Mouse (Mus musculus) limb, embryonic 12.5 days (tissue): ENCODE results near the gene Gng12. TPM values are rescaled to one million over a fixed set of nuclear protein-coding genes. Genes with fewer than 3 reads are reported as not detected.

Experiments
- ATAC-seq: fragments of 200-750 bp; cut with Nextera tagmentation; 2 replicates; pipeline ENCODE4 v1.8.0; 2017; ENCODE audit warnings: low read depth, moderate TSS enrichment; ENCODE audit not compliant: insufficient number of reproducible peaks, insufficient read depth, low FRiP score, low TSS enrichment
- H3K27ac ChIP-seq: fragments of 300-500 bp; sonication (generic); 2 replicates; pipeline ENCODE4 v1.5.1; 2016; ENCODE audit warnings: mild to moderate bottlenecking, moderate library complexity
- H3K27me3 ChIP-seq: fragments of 300-500 bp; sonication (generic); 2 replicates; pipeline ENCODE4 v1.6.1; 2016; ENCODE audit warnings: mild to moderate bottlenecking, moderate library complexity
- H3K36me3 ChIP-seq: fragments of 300-500 bp; sonication (generic); 2 replicates; pipeline ENCODE4 v1.6.1; 2016; ENCODE audit warnings: mild to moderate bottlenecking, moderate library complexity
- H3K4me1 ChIP-seq: fragments of 300-500 bp; sonication (generic); replicated peaks from 2 replicates; pipeline ENCODE4 v1.6.1; 2016
- H3K4me2 ChIP-seq: fragments of 300-500 bp; sonication (generic); 2 replicates; pipeline ENCODE4 v1.6.1; 2016; ENCODE audit warnings: mild to moderate bottlenecking, moderate library complexity
- H3K4me3 ChIP-seq: fragments of 300-500 bp; sonication (generic); replicated peaks from 2 replicates; pipeline ENCODE4 v1.5.1; 2016; ENCODE audit warnings: mild to moderate bottlenecking
- H3K9ac ChIP-seq: fragments of 300-500 bp; sonication (generic); replicated peaks from 2 replicates; pipeline ENCODE4 v1.6.1; 2016; ENCODE audit warnings: mild to moderate bottlenecking, moderate library complexity
- H3K9me3 ChIP-seq: fragments of 300-500 bp; sonication (generic); 2 replicates; pipeline ENCODE4 v1.6.1; 2016; ENCODE audit warnings: mild to moderate bottlenecking, moderate library complexity
- WGBS: fragments of 180-500 bp; shearing (Covaris S2); methylation state at CpG from one replicate; pipeline ENCODE4 v1.1.7; 2016; 5-methylcytosine and 5-hydroxymethylcytosine counted together
- polyA plus RNA-seq: library from polyadenylated mRNA; unstranded; fragments of >200 nt; fragmentation: Nextera tagmentation; extraction: Ambion mirVana; gene quantifications from 2 replicates; pipeline ENCODE4 v1.2.1, GENCODE M21; 2016

Gng12 gene
- polyA plus RNA-seq, 1 experiment from 2014 or later: 56.9 TPM

DNA sequence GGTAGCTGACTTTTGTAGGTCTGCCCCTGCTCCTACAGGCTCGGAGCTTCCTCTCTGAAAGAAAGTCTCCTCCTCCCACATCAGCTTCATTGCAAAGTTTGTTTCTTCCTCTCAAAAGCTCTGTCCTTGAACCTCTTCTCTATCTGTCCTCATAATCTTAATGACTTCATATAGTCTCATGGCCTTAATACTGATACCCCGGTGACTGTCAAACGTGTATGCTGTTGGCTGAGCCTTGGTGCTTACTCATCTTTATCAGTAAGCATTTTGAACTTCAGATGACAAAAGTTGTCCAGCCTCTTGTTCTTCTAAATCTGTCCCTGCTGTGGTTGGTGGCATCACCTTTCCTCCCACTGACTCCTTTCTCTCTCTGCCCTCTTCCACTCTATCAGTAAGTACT, 149.2 kb downstream of the Gng12 start:
- H3K9me3 ChIP-seq: no peaks in the 10 kb centered on the region
- 91% methylated on average over 3 of the region's 3 CpGs for WGBS

GRCm38 (mm10) chr6:67046937-67047336, 150.7 kb downstream of the Gng12 start:
- peaks cover 17% of the 10 kb centered on the region for H3K4me1 ChIP-seq
- H3K4me3 ChIP-seq: no peak overlapping the region
- no peak overlapping the region for H3K9ac ChIP-seq
- no peak for ATAC-seq
- no peak overlapping the region for H3K4me2 ChIP-seq
- no peaks in the 10 kb centered on the region for H3K9me3 ChIP-seq
- H3K27ac ChIP-seq: no peak overlapping the region
- no peaks in the 10 kb centered on the region for H3K36me3 ChIP-seq
- H3K27me3 ChIP-seq: no peaks in the 10 kb centered on the region
- 64% methylated on average over 3 of the region's 3 CpGs for WGBS

More for the DNA sequence above, 149.2 kb downstream of the Gng12 start:
- H3K27ac ChIP-seq: no peak overlapping the region
- no peak overlapping the region for H3K9ac ChIP-seq
- no peak overlapping the region for H3K4me3 ChIP-seq
- no peaks in the 10 kb centered on the region for H3K27me3 ChIP-seq
- H3K4me1 ChIP-seq: peaks cover 17% of the 10 kb centered on the region
- H3K4me2 ChIP-seq: no peak overlapping the region
- no peak for ATAC-seq
- no peaks in the 10 kb centered on the region for H3K36me3 ChIP-seq

- H3K27ac ChIP-seq: no peak overlapping the region
- H3K4me1 ChIP-seq: peaks cover 17% of the 10 kb centered on the region
- no peak overlapping the region for H3K9ac ChIP-seq
- H3K27me3 ChIP-seq: no peaks in the 10 kb centered on the region
- H3K36me3 ChIP-seq: no peaks in the 10 kb centered on the region
- no peak overlapping the region for H3K4me3 ChIP-seq
- 33% methylated on average over 3 of the region's 3 CpGs for WGBS
- no peaks in the 10 kb centered on the region for H3K9me3 ChIP-seq
- ATAC-seq: 0 out of 2 replicates have a peak, but pooled peaks have one; percentile 47
- no peak overlapping the region for H3K4me2 ChIP-seq
These were observed 152.0 kb downstream of the Gng12 start for GRCm38 (mm10) chr6:67048052-67048691.

DNA sequence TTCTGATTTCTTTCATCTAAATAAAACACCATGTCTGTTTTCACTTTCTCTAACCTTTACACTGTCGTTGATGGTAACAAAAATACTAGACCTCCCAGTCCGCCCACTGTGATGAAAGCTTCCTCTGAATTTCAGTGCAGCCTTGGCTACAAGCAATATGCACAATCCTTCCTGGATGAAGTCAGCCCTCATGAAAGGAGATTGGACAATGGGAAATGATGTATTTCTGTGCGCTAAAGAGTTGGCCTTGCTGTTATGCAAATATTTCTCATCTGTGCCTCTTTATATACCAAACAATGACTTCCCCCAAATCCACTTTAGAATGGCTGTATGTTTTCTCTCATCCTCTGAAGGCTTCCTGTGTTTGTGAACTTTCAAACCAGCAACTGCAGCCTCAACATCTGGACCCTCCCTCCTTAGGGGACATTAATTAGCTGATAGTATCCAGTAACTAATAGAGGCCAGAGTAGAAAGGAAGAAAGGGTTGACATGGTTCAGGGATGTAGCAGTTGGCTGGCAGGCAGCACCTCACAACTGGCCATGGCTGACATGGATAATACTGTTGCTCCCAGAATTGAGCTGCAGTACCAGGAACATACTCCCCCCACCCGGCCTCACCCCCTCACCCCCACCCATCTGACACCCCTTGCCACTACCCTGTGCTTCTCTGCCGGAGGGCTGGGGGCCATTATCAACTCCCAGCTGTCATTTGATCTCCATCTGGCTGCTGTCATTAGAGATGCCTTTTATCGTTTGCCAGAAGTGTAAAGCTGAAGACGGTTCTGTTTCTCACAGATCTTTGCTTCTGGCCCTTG, 152.9 kb downstream of the Gng12 start:
- WGBS: 23% methylated on average over 7 of the region's 7 CpGs
- no peaks in the 10 kb centered on the region for H3K27me3 ChIP-seq
- ATAC-seq: no peak
- no peaks in the 10 kb centered on the region for H3K9me3 ChIP-seq
- H3K4me3 ChIP-seq: no peak overlapping the region
- no peak overlapping the region for H3K9ac ChIP-seq
- H3K4me2 ChIP-seq: no peak overlapping the region
- H3K4me1 ChIP-seq: peaks cover 17% of the 10 kb centered on the region
- H3K36me3 ChIP-seq: no peaks in the 10 kb centered on the region
- no peak overlapping the region for H3K27ac ChIP-seq

DNA sequence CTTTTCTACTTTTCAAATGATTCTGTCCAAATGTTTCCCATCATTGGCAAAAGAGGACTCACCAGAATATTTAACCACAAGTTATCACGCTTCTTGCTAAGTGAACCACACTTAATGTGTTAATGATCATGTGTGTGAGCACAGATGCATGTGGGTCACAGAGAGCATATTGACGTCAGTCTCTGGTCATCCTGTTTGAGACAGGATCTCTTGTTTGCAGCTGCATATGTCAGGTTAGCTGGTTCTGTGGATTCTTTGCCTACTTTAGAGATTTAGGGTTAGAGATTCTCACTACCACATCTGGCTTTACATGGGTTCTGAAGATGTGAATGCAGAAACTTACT, 153.5 kb downstream of the Gng12 start:
- Histone ChIP-seq H3K4me1 (peaks cover 17% of the 10 kb centered on the region), H3K4me2 (no peak overlapping the region), H3K27ac (no peak overlapping the region), H3K27me3 (no peaks in the 10 kb centered on the region), H3K4me3 (no peak overlapping the region), H3K36me3 (no peaks in the 10 kb centered on the region), H3K9me3 (no peaks in the 10 kb centered on the region), H3K9ac (no peak overlapping the region)
- WGBS: 26% methylated on average over 2 of the region's 2 CpGs
- ATAC-seq: no peak

DNA sequence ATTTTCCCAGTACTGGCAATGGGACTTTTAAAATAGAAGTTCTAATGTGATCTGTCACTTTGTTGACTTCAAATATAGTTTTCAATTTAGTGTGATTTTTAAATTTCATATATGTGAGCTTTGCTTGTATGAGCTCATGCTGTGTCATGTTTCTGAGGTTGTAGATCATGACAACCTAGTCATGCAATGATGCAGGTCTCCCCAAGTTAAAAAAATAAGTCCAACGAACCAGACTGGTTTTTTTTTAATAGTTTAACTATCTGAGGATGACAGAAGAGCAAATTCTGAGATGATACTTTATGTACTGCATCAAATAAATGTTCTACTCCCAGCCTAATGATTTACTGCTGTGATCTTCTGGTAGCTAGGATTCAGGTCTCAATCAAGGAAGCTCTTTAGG, 153.9 kb downstream of the Gng12 start:
- H3K9ac ChIP-seq: no peak overlapping the region
- no peaks in the 10 kb centered on the region for H3K9me3 ChIP-seq
- no peak overlapping the region for H3K4me3 ChIP-seq
- no peak overlapping the region for H3K4me2 ChIP-seq
- no peaks in the 10 kb centered on the region for H3K36me3 ChIP-seq
- WGBS: 70% methylated on average over 1 of the region's 1 CpGs
- H3K27me3 ChIP-seq: no peaks in the 10 kb centered on the region
- H3K27ac ChIP-seq: no peak overlapping the region
- peaks cover 17% of the 10 kb centered on the region for H3K4me1 ChIP-seq
- ATAC-seq: no peak

GRCm38 (mm10) chr6:67056108-67056888, 160.1 kb downstream of the Gng12 start:
- no peak for ATAC-seq
- no peaks in the 10 kb centered on the region for H3K9me3 ChIP-seq
- no peak overlapping the region for H3K4me2 ChIP-seq
- 83% methylated on average over 15 of the region's 15 CpGs for WGBS
- H3K27ac ChIP-seq: no peak overlapping the region
- H3K36me3 ChIP-seq: no peaks in the 10 kb centered on the region
- no peak overlapping the region for H3K4me3 ChIP-seq
- H3K4me1 ChIP-seq: no peaks in the 10 kb centered on the region
- H3K27me3 ChIP-seq: no peaks in the 10 kb centered on the region
- no peak overlapping the region for H3K9ac ChIP-seq

GRCm38 (mm10) chr6:67056889-67057564, 160.8 kb downstream of the Gng12 start:
- H3K4me1 ChIP-seq: no peaks in the 10 kb centered on the region
- ATAC-seq: no peak
- no peak overlapping the region for H3K9ac ChIP-seq
- no peaks in the 10 kb centered on the region for H3K9me3 ChIP-seq
- WGBS: 75% methylated on average over 3 of the region's 3 CpGs
- H3K36me3 ChIP-seq: no peaks in the 10 kb centered on the region
- no peak overlapping the region for H3K27ac ChIP-seq
- no peak overlapping the region for H3K4me3 ChIP-seq
- no peaks in the 10 kb centered on the region for H3K27me3 ChIP-seq
- H3K4me2 ChIP-seq: no peak overlapping the region

DNA sequence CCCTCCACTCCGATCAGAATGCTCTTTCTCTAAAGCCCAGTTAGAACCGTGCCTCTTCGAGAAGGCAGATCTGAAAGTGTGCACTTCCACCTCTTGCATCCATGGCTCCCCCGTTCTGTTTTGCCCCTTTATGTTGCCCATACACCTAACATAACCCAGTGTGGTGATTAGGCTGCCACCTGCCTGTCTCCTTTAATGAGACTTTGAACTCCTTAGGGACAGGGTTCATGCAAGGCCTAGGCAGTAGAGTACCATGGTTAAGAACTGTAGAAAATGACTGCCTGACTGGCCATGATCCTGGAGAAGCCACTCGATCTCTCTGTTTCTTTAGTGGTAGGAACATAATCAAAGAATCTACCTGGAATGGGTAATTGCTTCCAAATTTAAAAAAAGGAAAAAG, 161.4 kb downstream of the Gng12 start:
- no peak overlapping the region for H3K4me2 ChIP-seq
- 78% methylated on average over 5 of the region's 5 CpGs for WGBS
- ATAC-seq: no peak
- no peaks in the 10 kb centered on the region for H3K36me3 ChIP-seq
- H3K9me3 ChIP-seq: no peaks in the 10 kb centered on the region
- H3K27me3 ChIP-seq: no peaks in the 10 kb centered on the region
- H3K4me1 ChIP-seq: no peaks in the 10 kb centered on the region
- H3K4me3 ChIP-seq: no peak overlapping the region
- no peak overlapping the region for H3K27ac ChIP-seq
- no peak overlapping the region for H3K9ac ChIP-seq

DNA sequence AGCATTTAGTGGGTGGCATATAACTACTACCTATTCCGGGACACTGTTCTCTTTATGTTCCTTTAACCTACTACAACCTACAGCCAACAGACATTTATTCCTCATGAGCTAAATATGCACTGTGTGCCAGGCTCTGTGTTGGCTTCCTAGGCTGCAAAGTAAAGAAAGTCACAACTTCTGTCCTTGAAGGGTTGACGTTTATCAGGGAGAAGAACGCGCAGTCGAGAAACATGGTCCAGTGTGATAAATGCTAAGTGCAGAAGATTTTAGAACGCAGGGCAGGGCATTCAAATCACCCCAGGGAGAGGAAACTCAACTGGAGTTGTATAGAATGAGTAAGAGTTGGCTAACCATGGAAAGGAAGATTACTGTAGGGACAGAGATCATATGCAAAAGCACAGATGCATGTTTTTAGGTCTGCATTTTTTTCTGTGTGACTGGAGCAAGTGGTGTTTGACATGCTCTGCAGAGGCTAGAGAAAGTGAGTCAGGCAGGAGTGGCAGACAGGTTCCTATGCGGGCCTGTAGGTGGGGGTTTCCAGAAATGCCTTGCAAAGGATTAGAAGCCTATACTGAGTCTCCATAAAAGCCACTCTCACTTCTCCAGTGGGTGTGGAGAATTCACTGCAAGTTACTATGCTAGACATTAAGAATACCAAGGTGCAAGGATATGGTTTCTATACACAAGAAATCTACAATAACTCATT, 161.9 kb downstream of the Gng12 start:
- ATAC-seq: no peak
- no peak overlapping the region for H3K4me3 ChIP-seq
- H3K27ac ChIP-seq: no peak overlapping the region
- H3K9ac ChIP-seq: no peak overlapping the region
- no peaks in the 10 kb centered on the region for H3K9me3 ChIP-seq
- no peaks in the 10 kb centered on the region for H3K36me3 ChIP-seq
- no peak overlapping the region for H3K4me2 ChIP-seq
- no peaks in the 10 kb centered on the region for H3K4me1 ChIP-seq
- no peaks in the 10 kb centered on the region for H3K27me3 ChIP-seq
- 90% methylated on average over 7 of the region's 7 CpGs for WGBS
